Mouse (Mus musculus): Measurements from ENCODE around the gene Glis3.

- TF ChIP-seq CTCF (IDR thresholded peaks at IDR 0.05; ENCODE audit: low read depth) (no peak), EP300 (optimal IDR thresholded peaks at IDR 0.05) (no peak)
Observed at GRCm38 (mm10) chr19:28640861-28641381, 39.0 kb downstream of the Glis3 start.

Measured in stomach, postnatal 0 days (tissue).